Mouse (Mus musculus): ENCODE measurements around the gene Thrb. TPM values are rescaled to one million over a fixed set of nuclear protein-coding genes. Genes with fewer than 3 reads are reported as not detected.

Thrb gene
- polyA plus RNA-seq, 1 experiment, result 0.65 TPM

- Histone ChIP-seq H3K4me3 (ENCODE audit: extremely low read depth, insufficient read depth, insufficient read length) (no peak overlapping the region), H3K36me3 (ENCODE audit: control insufficient read depth, insufficient read depth, low read length) (no peaks in the 10 kb centered on the region), H3K4me1 (ENCODE audit: control insufficient read depth, insufficient read depth, insufficient read length) (no peaks in the 10 kb centered on the region), H3K27me3 (ENCODE audit: control insufficient read depth, insufficient read depth, low read length) (no peaks in the 10 kb centered on the region), H3K27ac (ENCODE audit: insufficient read depth, low read length) (no peak overlapping the region)
- TF ChIP-seq POLR2A (IDR thresholded peaks at IDR 0.05; ENCODE audit: low read depth, low read length) (no peak), CTCF (IDR thresholded peaks at IDR 0.05; ENCODE audit: extremely low read depth, insufficient read depth, insufficient read length, insufficient replicate concordance) (no peak)
- DNase-seq (ENCODE audit: low read depth in 1 of 2, low spot score in 2 of 2), result no peak
- WGBS, result 24% methylated on average over 3 of the region's 3 CpGs
These were observed 245.6 kb downstream of the Thrb start for GRCm38 (mm10) chr14:17905627-17906026.

- TF ChIP-seq CTCF (IDR thresholded peaks at IDR 0.05; ENCODE audit: extremely low read depth, insufficient read depth, insufficient read length, insufficient replicate concordance), result no peak
- no peak for TF ChIP-seq POLR2A (IDR thresholded peaks at IDR 0.05; ENCODE audit: low read depth, low read length)
- Histone ChIP-seq H3K27ac (ENCODE audit: insufficient read depth, low read length) (no peak overlapping the region), H3K4me1 (ENCODE audit: control insufficient read depth, insufficient read depth, insufficient read length) (no peaks in the 10 kb centered on the region), H3K4me3 (ENCODE audit: extremely low read depth, insufficient read depth, insufficient read length) (no peak overlapping the region), H3K36me3 (ENCODE audit: control insufficient read depth, insufficient read depth, low read length) (no peaks in the 10 kb centered on the region), H3K27me3 (ENCODE audit: control insufficient read depth, insufficient read depth, low read length) (no peaks in the 10 kb centered on the region)
- DNase-seq (ENCODE audit: low read depth in 1 of 2, low spot score in 2 of 2), result no peak
- 85% methylated on average over 4 of the region's 4 CpGs for WGBS
These were observed 246.9 kb downstream of the Thrb start for GRCm38 (mm10) chr14:17906931-17907330.

DNA sequence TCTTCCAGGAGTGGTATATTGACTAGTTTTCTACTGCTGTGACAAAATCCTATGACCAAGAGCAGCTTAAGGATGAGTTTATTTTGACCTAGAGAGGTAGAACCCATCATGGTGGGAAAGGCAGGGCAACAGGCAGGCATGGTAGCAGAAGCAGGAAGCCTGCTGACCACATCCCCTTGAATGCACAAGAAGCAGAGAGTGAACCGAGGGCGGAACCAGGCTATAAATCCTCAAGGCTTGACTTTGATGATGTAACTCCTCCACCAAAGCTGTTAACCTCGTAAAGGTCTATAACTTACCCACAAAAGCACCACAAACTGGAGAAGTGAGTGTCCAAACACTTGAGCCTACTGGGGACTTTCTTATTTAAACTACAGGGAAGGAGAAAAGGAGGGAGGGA, 251.1 kb downstream of the Thrb start:
- Histone ChIP-seq H3K27ac (ENCODE audit: insufficient read depth, low read length) (no peak overlapping the region), H3K4me3 (ENCODE audit: extremely low read depth, insufficient read depth, insufficient read length) (no peak overlapping the region), H3K27me3 (ENCODE audit: control insufficient read depth, insufficient read depth, low read length) (no peaks in the 10 kb centered on the region), H3K4me1 (ENCODE audit: control insufficient read depth, insufficient read depth, insufficient read length) (no peaks in the 10 kb centered on the region), H3K36me3 (ENCODE audit: control insufficient read depth, insufficient read depth, low read length) (no peaks in the 10 kb centered on the region)
- 53% methylated on average over 3 of the region's 3 CpGs for WGBS
- no peak for DNase-seq (ENCODE audit: low read depth in 1 of 2, low spot score in 2 of 2)
- no peak for TF ChIP-seq CTCF (IDR thresholded peaks at IDR 0.05; ENCODE audit: extremely low read depth, insufficient read depth, insufficient read length, insufficient replicate concordance)
- TF ChIP-seq POLR2A (IDR thresholded peaks at IDR 0.05; ENCODE audit: low read depth, low read length), result no peak

DNA sequence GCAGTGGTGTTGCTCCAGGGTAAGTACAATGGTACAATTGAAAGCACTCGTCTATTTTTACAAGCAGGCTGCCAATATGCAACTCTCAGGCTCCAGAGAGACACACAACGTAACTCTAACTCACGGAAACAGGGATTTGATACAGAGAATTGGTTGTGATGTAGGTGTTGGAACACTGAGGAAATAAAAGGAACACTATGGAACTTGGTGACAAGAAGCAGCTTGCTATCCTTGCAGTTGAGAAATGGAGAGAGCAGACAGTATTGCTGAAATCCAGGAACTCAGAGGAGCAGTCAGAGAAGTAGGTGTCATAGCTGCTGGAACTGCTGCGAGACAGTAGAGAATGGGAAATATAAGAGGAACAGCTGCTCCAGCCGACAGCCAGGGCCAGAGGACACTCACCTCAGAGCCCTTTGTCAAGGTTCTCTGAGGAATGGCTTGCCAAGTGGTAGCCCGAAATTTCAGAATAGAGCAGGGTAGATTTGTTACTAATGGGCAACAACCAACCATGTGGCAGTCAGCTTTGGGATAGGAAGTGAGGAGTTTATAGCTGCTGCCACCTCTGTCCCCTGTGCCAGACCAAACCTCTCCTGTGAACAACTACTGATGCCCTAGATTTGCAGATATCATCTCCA, 252.6 kb downstream of the Thrb start:
- H3K36me3 ChIP-seq (ENCODE audit: control insufficient read depth, insufficient read depth, low read length), result no peaks in the 10 kb centered on the region
- TF ChIP-seq POLR2A (IDR thresholded peaks at IDR 0.05; ENCODE audit: low read depth, low read length) (no peak), CTCF (IDR thresholded peaks at IDR 0.05; ENCODE audit: extremely low read depth, insufficient read depth, insufficient read length, insufficient replicate concordance) (no peak)
- 92% methylated on average over 6 of the region's 6 CpGs for WGBS
- no peaks in the 10 kb centered on the region for H3K4me1 ChIP-seq (ENCODE audit: control insufficient read depth, insufficient read depth, insufficient read length)
- DNase-seq (ENCODE audit: low read depth in 1 of 2, low spot score in 2 of 2), result no peak
- H3K4me3 ChIP-seq (ENCODE audit: extremely low read depth, insufficient read depth, insufficient read length), result no peak overlapping the region
- no peak overlapping the region for H3K27ac ChIP-seq (ENCODE audit: insufficient read depth, low read length)
- no peaks in the 10 kb centered on the region for H3K27me3 ChIP-seq (ENCODE audit: control insufficient read depth, insufficient read depth, low read length)

DNA sequence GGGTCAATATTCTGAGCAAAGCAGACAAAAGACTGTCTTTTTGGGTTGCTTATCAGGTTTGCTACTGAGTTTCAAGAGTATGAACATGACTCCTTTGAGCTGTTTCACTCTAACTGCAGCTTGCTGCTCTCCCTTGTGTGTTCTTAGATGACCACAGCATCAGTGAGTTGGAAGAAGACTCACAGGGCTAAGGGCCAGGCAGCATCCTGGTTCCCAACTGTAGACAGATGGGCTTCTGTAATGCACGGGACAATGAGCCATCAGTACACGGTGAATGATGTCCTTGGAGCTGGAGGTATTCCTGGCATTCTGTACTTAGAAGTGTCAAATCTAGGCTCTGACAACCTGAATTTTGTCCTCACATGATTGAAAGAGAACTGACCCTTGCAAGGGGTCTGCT, 255.5 kb downstream of the Thrb start:
- no peak for DNase-seq (ENCODE audit: low read depth in 1 of 2, low spot score in 2 of 2)
- Histone ChIP-seq H3K4me3 (ENCODE audit: extremely low read depth, insufficient read depth, insufficient read length) (no peak overlapping the region), H3K4me1 (ENCODE audit: control insufficient read depth, insufficient read depth, insufficient read length) (no peaks in the 10 kb centered on the region), H3K27me3 (ENCODE audit: control insufficient read depth, insufficient read depth, low read length) (no peaks in the 10 kb centered on the region), H3K27ac (ENCODE audit: insufficient read depth, low read length) (no peak overlapping the region), H3K36me3 (ENCODE audit: control insufficient read depth, insufficient read depth, low read length) (no peaks in the 10 kb centered on the region)
- TF ChIP-seq CTCF (IDR thresholded peaks at IDR 0.05; ENCODE audit: extremely low read depth, insufficient read depth, insufficient read length, insufficient replicate concordance) (no peak), POLR2A (IDR thresholded peaks at IDR 0.05; ENCODE audit: low read depth, low read length) (no peak)
- 91% methylated on average over 2 of the region's 2 CpGs for whole genome bisulfite sequencing

GRCm38 (mm10) chr14:17916651-17917050, 256.6 kb downstream of the Thrb start:
- Histone ChIP-seq H3K27me3 (ENCODE audit: control insufficient read depth, insufficient read depth, low read length) (no peaks in the 10 kb centered on the region), H3K27ac (ENCODE audit: insufficient read depth, low read length) (no peak overlapping the region), H3K4me3 (ENCODE audit: extremely low read depth, insufficient read depth, insufficient read length) (no peak overlapping the region), H3K36me3 (ENCODE audit: control insufficient read depth, insufficient read depth, low read length) (no peaks in the 10 kb centered on the region), H3K4me1 (ENCODE audit: control insufficient read depth, insufficient read depth, insufficient read length) (no peaks in the 10 kb centered on the region)
- TF ChIP-seq POLR2A (IDR thresholded peaks at IDR 0.05; ENCODE audit: low read depth, low read length) (no peak), CTCF (IDR thresholded peaks at IDR 0.05; ENCODE audit: extremely low read depth, insufficient read depth, insufficient read length, insufficient replicate concordance) (no peak)
- 62% methylated on average over 2 of the region's 2 CpGs for WGBS
- no peak for DNase-seq (ENCODE audit: low read depth in 1 of 2, low spot score in 2 of 2)

GRCm38 (mm10) chr14:17917124-17917763, 257.2 kb downstream of the Thrb start:
- WGBS, result 90% methylated on average over 3 of the region's 3 CpGs
- no peak for DNase-seq (ENCODE audit: low read depth in 1 of 2, low spot score in 2 of 2)
- Histone ChIP-seq H3K36me3 (ENCODE audit: control insufficient read depth, insufficient read depth, low read length) (no peaks in the 10 kb centered on the region), H3K4me3 (ENCODE audit: extremely low read depth, insufficient read depth, insufficient read length) (no peak overlapping the region), H3K27ac (ENCODE audit: insufficient read depth, low read length) (no peak overlapping the region), H3K4me1 (ENCODE audit: control insufficient read depth, insufficient read depth, insufficient read length) (no peaks in the 10 kb centered on the region), H3K27me3 (ENCODE audit: control insufficient read depth, insufficient read depth, low read length) (no peaks in the 10 kb centered on the region)
- no peak for TF ChIP-seq CTCF (IDR thresholded peaks at IDR 0.05; ENCODE audit: extremely low read depth, insufficient read depth, insufficient read length, insufficient replicate concordance)
- no peak for TF ChIP-seq POLR2A (IDR thresholded peaks at IDR 0.05; ENCODE audit: low read depth, low read length)
